Mouse (Mus musculus) heart, embryonic 14.5 days (tissue): ENCODE data around the gene Selenoi. TPM values are rescaled to one million over a fixed set of nuclear protein-coding genes. Genes with fewer than 3 reads are reported as not detected.

Experiments used
- ATAC-seq: fragments of 200-750 bp; cut with Nextera tagmentation; 2 replicates; pipeline ENCODE4 v1.8.0; 2017; ENCODE audit warnings: low read depth, moderate TSS enrichment; ENCODE audit not compliant: insufficient number of reproducible peaks, insufficient read depth, low FRiP score
- H3K27ac ChIP-seq, 2 experiments: fragments of 200-500 bp in 1 of 2; fragments of 300-500 bp in 1 of 2; sonication (generic) in 1 of 2; replicated peaks in 1 of 2; 2 replicates each; pipeline ENCODE4 v1.5.1; 2012 to 2014; ENCODE audit warnings: low read depth in 2 of 2, low read length in 2 of 2, control low read depth in 1 of 2, mild to moderate bottlenecking in 1 of 2, mixed read lengths in 1 of 2; ENCODE audit not compliant: control insufficient read depth in 1 of 2, insufficient read depth in 1 of 2
- H3K27me3 ChIP-seq: fragments of 300-500 bp; sonication (generic); 2 replicates; pipeline ENCODE4 v1.6.1; 2014; ENCODE audit warnings: mild to moderate bottlenecking, low read length, control low read depth; ENCODE audit not compliant: control insufficient read depth, insufficient read depth
- H3K36me3 ChIP-seq: fragments of 300-500 bp; sonication (generic); 2 replicates; pipeline ENCODE4 v1.6.1; 2014; ENCODE audit warnings: mild to moderate bottlenecking, control low read depth, low read length, mixed read lengths; ENCODE audit not compliant: control insufficient read depth, insufficient read depth
- H3K4me1 ChIP-seq, 2 experiments: fragments of 200-500 bp in 1 of 2; fragments of 300-500 bp in 1 of 2; sonication (generic) in 1 of 2; 2 replicates each; pipeline ENCODE4 v1.6.1; 2012 to 2014; ENCODE audit warnings: low read length in 2 of 2, control low read depth in 1 of 2, mixed read lengths in 1 of 2; ENCODE audit not compliant: control insufficient read depth in 2 of 2, insufficient read depth in 2 of 2
- H3K4me2 ChIP-seq: fragments of 300-500 bp; sonication (generic); 2 replicates; pipeline ENCODE4 v1.6.1; 2014; ENCODE audit warnings: mild to moderate bottlenecking, low read length
- H3K4me3 ChIP-seq, 2 experiments: fragments of 200-500 bp in 1 of 2; fragments of 300-500 bp in 1 of 2; sonication (generic) in 1 of 2; 2 replicates each; pipeline ENCODE4 v1.5.1; 2012 to 2014; ENCODE audit warnings: low read length in 2 of 2, mild to moderate bottlenecking in 2 of 2, control low read depth in 1 of 2, low read depth in 1 of 2, moderate library complexity in 1 of 2; ENCODE audit not compliant: control insufficient read depth in 1 of 2, insufficient read depth in 1 of 2
- H3K9ac ChIP-seq: fragments of 300-500 bp; sonication (generic); 2 replicates; pipeline ENCODE4 v1.6.1; 2014; ENCODE audit warnings: mild to moderate bottlenecking, low read length
- H3K9me3 ChIP-seq: fragments of 300-500 bp; sonication (generic); 2 replicates; pipeline ENCODE4 v1.6.1; 2016; ENCODE audit warnings: low read length, control low read depth; ENCODE audit not compliant: control insufficient read depth
- WGBS: fragments of 180-500 bp; shearing (Covaris S2); extraction: QIAGEN DNeasy Blood & Tissue Kit; methylation state at CpG from one replicate; pipeline ENCODE4 v1.1.7; 2014; 5-methylcytosine and 5-hydroxymethylcytosine counted together
- polyA plus RNA-seq: library from polyadenylated mRNA; unstranded; fragments of >200 nt; fragmentation: Nextera tagmentation; extraction: Ambion mirVana; gene quantifications from 2 replicates; pipeline ENCODE4 v1.2.1, GENCODE M21; 2014

Gene Selenoi
- 18.1 and 18.7 TPM in 2 replicates for polyA plus RNA-seq

DNA sequence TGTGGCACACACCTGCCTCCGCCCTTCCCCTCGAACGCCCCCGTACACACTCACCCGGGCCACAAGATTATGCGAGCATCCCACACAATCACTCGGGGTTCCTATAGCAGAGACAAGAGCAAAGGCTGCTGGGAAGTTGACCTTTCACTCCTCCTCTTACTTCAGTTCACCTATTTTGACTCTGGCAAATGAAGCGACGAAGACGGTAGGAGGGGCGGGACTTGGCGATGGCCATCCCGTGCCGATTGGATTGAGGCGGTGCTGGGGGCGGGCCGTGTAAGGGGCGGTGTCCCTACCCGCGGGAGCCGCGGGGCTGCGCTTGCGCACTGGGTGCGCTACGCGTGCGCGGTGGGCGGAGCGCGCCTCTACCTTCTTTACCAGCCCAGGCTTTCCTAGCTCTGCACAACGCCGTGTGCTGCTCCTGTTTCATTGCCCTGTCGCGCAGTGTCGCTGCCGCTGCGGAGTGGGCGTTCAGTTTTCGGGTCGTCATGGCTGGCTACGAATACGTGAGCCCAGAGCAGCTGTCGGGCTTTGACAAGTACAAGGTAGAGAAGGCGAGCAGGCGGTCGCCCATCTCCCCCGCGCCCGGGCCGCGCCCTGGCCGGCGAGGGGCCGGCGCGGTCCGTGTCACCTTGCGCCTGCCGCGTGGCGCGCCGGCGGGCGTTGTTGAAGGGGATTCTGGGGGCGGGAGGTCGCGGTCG, at the start of gene Selenoi:
Selenoi (plus strand) TSS at position 311 of the 701 bp plus-strand sequence.
- peak within 1 kb of the TSS; percentile 83 for H3K9ac ChIP-seq
- WGBS: 3% methylated on average over 71 of the region's 71 CpGs
- H3K4me1 ChIP-seq: peaks cover 0 to 20% of the 10 kb centered on the region in 2 experiments; a peak in 2 of 4 replicates
- no peaks in the 10 kb centered on the region for H3K9me3 ChIP-seq
- H3K36me3 ChIP-seq: no peaks in the 10 kb centered on the region
- no peaks in the 10 kb centered on the region for H3K27me3 ChIP-seq
- peak within 1 kb of the TSS; percentile 76 to 80 for H3K4me3 ChIP-seq
- peak; percentile 100 for ATAC-seq
- H3K27ac ChIP-seq: peak within 1 kb of the TSS; percentile 88 to 92
- peak within 1 kb of the TSS; percentile 93 for H3K4me2 ChIP-seq

- H3K9me3 ChIP-seq: no peaks in the 10 kb centered on the region
- H3K27me3 ChIP-seq: no peaks in the 10 kb centered on the region
- H3K9ac ChIP-seq: no peak overlapping the region
- H3K4me3 ChIP-seq: no peak overlapping the region
- no peak for ATAC-seq
- no peak overlapping the region for H3K4me2 ChIP-seq
- 85% methylated on average over 12 of the region's 12 CpGs for WGBS
- H3K4me1 ChIP-seq: no peaks in the 10 kb centered on the region
- H3K36me3 ChIP-seq: peaks cover 72% of the 10 kb centered on the region
- no peak overlapping the region for H3K27ac ChIP-seq
Observed at GRCm38 (mm10) chr5:30187687-30188485, 44.5 kb upstream of the Selenoi start.

DNA sequence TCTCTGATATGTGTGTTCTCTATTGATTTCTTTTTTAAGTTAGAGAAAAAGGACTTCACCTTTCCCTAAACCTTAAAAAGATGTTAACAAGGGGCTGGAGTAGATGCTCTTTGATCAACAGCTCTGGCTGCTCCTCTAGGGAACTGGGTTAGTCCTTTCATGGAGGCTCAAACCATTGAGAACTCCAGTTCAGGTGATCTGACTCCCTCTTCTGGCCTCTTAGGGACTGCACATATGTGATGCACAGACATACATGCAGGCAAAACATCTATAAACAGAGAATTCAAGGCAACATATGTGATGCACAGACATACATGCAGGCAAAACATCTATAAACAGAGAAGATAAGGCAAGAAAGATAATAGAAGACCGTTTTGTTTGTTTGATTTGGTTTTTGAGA, 39.9 kb upstream of the Selenoi start:
- ATAC-seq: no peak
- WGBS: 58% methylated on average over 1 of the region's 1 CpGs
- H3K4me2 ChIP-seq: no peak overlapping the region

GRCm38 (mm10) chr5:30195340-30195739, 37.0 kb upstream of the Selenoi start:
- ATAC-seq: no peak
- Histone ChIP-seq H3K4me3 (no peak overlapping the region), H3K9me3 (no peaks in the 10 kb centered on the region), H3K4me1 (peaks cover 7 to 8% of the 10 kb centered on the region in 2 experiments; a peak in 3 of 4 replicates), H3K9ac (no peak overlapping the region), H3K4me2 (no peak overlapping the region), H3K27me3 (no peaks in the 10 kb centered on the region), H3K36me3 (peaks cover 9% of the 10 kb centered on the region), H3K27ac (no peak overlapping the region)
- WGBS: 91% methylated on average over 5 of the region's 5 CpGs

More for the DNA sequence above, 39.9 kb upstream of the Selenoi start:
- no peaks in the 10 kb centered on the region for H3K27me3 ChIP-seq
- peaks cover 31% of the 10 kb centered on the region for H3K36me3 ChIP-seq
- H3K9ac ChIP-seq: no peak overlapping the region
- H3K4me3 ChIP-seq: no peak overlapping the region
- peaks cover 5 to 7% of the 10 kb centered on the region in 2 experiments; a peak in 3 of 4 replicates for H3K4me1 ChIP-seq
- H3K9me3 ChIP-seq: no peaks in the 10 kb centered on the region
- H3K27ac ChIP-seq: no peak overlapping the region

- WGBS: 62% methylated on average over 7 of the region's 7 CpGs
- Histone ChIP-seq H3K4me2 (no peak overlapping the region), H3K9ac (no peak overlapping the region), H3K4me1 (peaks cover 7 to 8% of the 10 kb centered on the region in 2 experiments; a peak in 3 of 4 replicates), H3K27me3 (no peaks in the 10 kb centered on the region), H3K27ac (no peak overlapping the region), H3K36me3 (no peaks in the 10 kb centered on the region), H3K9me3 (no peaks in the 10 kb centered on the region), H3K4me3 (no peak overlapping the region)
- no peak for ATAC-seq
Observed at GRCm38 (mm10) chr5:30198257-30198656, 34.1 kb upstream of the Selenoi start.

DNA sequence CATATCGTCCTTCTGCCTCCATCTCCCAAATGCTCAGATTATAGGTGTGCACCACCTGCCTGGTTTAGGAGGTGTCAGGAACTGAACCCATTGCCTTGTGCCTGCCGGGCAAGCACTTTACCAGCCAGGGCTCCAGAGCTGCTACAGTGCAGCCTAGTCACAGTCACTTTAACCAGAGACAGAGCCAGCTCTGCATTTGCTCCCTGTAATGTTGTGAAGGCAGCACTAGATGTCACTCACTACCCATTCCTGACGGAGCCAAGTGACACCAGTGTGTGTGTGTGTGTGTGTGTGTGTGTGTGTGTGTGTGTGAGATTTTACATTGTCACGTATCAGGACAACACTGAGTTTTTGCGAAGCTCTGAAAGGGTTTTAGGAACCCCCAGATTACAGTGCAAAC, 30.9 kb upstream of the Selenoi start:
- no peak for ATAC-seq
- H3K27ac ChIP-seq: no peak overlapping the region
- 39% methylated on average over 5 of the region's 5 CpGs for WGBS
- no peak overlapping the region for H3K4me3 ChIP-seq
- H3K9me3 ChIP-seq: no peaks in the 10 kb centered on the region
- H3K4me2 ChIP-seq: no peak overlapping the region
- no peaks in the 10 kb centered on the region for H3K27me3 ChIP-seq
- H3K36me3 ChIP-seq: no peaks in the 10 kb centered on the region
- H3K9ac ChIP-seq: no peak overlapping the region
- H3K4me1 ChIP-seq: peaks cover 0 to 2% of the 10 kb centered on the region in 2 experiments; a peak in 2 of 4 replicates

- no peaks in the 10 kb centered on the region for H3K27me3 ChIP-seq
- H3K9ac ChIP-seq: no peak overlapping the region
- H3K27ac ChIP-seq: no peak overlapping the region
- H3K4me1 ChIP-seq: peaks cover 0 to 2% of the 10 kb centered on the region in 2 experiments; a peak in 2 of 4 replicates
- H3K36me3 ChIP-seq: no peaks in the 10 kb centered on the region
- no peak overlapping the region for H3K4me3 ChIP-seq
- no peak for ATAC-seq
- no peaks in the 10 kb centered on the region for H3K9me3 ChIP-seq
- H3K4me2 ChIP-seq: no peak overlapping the region
- 81% methylated on average over 7 of the region's 7 CpGs for WGBS
Observed at GRCm38 (mm10) chr5:30202221-30202620, 30.2 kb upstream of the Selenoi start.
